Mouse (Mus musculus) spleen, postnatal 14 days (tissue): ENCODE measurements around the gene Trove2.

ENCODE experiments used
- DNase-seq, 2 experiments: peaks; one replicate each; pipeline ENCODE4 v3.0.0; 2021 to 2022; ENCODE audit warnings: low spot score in 2 of 2

Gene Trove2

DNA sequence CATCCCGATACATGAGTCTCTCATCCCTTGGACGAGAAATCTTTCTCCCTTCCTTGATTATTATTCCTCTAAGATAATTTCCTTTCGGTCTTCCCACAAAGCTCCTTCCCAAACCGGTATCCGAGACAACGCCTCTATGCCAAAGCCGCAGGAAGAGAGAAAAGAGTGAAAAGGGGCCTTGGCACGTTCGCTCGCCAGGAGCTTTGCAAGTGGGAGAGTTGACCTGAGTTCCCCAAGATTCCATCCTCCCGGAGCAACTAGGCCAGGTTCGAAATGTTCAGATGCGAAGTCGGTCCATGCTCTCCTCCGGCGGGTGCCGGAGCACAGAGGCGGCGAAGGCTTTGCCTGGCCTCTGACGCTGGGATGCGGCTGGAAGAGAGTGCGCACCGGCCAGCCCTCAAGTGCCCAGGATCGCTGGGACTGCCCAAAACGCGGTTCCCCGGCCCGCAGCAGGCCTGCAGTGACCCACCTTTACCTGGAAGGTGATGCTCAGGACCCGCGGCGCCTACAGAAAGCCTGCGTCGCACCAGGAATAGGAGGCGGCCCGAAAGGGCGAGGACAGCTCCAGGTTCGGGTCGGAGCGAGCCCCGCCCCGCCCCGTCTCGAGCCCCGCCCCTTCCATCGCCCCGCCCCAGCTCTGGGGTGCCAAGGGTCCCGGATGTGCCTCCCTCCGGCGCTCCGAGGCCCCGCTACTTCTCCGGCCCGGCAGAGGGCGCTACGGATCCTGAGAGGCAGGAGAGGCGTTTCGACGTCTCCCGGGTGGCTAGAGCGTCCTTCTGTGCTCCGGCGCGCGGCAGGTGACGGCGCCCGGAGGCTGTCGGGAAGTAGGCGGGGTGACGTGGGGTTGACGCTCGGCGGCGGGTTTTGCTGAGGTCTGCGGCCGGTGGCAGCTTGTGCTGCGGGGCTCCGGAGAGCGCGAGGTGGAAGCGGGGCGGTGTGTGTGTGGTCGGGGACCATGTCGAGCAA is at the start of gene Trove2, which contains the start of gene Uchl5:
Gene Trove2, minus strand, starts transcription at position 623 of the 966 bp plus-strand sequence.
Gene Uchl5, plus strand, starts transcription at position 827 of the 966 bp plus-strand sequence.
- DNase-seq: peak; percentile 97 to 98

DNA sequence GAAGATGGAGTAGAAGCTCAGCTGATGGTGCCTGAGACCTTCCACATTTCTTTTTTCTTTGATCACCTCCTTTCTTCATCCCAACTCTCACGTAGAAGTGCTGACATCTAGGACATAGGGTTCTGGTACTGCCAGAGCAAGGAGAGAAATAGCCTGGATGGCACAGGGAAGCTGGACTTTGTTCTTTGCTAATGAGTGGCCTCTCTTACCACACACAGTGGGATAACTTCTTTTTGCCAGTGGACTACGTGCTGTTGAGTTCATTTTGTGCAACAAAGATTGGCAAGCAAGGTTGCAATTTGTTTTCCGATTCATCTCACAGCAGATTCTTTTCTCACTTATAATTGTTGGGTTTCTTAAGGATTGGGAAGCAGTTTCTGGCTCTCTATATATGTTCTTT is 45.8 kb upstream of the Trove2 start:
- DNase-seq: no peak

DNA sequence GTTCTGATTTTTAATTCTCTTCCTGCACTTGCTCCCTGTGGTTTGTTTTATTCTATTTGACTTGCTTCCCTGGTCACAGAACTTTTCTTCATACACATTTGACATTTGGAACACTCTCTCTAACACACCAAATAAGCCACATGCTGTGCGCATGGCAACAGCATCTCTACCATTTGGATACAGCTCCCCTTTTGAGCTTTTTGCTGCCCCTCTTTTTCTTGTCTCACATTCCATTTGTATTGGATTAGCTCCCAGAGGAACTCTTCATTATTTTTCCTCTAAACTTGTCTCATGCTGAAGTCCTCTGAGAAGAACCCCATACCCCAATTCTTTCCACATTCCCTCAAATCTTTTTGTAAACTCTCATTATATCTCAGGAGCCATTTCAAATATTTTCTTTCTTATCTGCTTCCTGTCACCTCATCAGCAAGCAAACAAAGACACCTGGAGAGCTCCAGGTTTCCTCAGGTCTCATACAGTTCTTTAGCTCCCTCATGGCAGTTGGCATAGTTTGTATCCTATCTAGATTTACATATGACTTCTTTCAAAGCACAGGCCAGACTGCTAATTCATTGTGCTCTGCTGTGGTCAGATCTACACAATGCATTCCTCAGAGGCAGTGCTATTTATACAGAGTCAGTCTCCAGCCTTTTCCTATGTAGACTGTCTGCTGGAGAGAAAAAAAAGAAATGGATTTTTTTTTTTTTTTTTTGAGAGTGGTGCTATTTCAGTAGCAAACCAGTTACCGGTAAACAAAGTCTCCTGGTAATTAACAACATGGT is 43.4 kb upstream of the Trove2 start:
- DNase-seq: no peak

DNA sequence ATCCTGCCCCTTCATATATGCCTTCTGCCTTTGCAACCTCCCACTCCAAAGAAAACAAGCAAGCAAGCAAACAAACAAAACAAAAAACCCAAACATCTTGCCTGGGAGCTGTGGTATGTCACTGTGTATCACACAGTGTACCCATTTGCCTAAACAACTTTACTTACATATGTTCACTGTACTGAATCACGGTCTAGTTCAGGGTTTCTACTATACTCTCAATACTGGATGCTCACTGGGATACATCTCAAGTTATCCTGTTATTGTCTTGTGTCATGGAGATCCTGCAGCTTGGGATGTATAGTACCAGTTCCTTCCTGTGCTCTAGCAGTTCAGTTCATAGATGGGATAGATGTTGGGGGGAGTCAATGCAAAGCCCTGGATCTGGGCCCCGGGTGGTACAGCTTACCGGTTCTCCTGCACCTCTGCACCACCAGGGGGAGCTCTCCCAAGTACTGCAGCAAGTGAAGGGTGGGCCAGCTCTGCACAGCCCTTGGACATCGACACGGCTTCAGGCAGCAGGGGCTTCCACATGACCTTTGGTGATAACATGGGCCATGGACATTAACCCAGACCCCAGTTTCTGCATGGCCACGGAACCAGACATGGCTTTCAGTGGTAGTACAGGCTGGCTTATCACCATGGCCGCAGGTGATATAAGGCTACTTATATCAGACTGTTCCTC is 37.0 kb upstream of the Trove2 start:
- DNase-seq: peak; percentile 56 to 79

DNA sequence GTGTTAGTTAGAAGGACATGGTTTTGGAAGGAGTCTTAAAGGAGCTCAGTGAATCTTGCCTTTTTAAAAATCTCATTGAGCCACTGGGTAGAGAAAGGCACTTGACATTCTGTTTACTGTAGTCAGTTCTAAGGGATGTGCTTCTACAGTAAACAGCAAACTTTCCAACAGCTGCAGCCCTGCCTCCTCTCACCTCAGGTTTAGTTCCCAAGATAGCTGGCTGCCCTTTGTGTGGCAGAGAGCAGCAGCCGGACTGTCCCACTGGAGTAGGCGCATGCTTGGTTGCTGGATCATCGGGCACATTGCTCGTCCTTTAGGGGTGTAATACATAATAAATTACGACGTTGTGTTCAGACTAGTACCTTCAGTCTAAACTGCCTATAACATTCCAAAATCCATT is 32.2 kb upstream of the Trove2 start:
- no peak for DNase-seq

DNA sequence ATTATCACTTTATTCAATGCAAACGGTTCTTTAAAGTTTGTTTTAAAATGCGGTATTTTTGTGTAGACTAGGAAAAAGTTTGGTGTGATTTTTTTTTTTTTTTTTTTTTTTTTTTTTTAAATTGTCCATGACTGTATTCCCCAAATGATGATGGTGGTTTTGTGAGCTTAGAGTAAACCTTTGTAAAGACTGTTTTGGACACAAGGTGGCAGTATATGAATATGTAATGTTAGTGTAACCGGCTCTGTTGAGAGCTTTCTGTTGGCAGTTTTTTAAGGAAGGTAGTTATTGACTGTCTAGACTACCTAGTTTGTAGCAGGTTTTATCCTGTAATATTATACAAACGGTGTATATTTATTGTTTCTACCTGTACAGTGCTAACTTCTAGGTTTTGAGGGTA is 26.7 kb upstream of the Trove2 start:
- no peak for DNase-seq

DNA sequence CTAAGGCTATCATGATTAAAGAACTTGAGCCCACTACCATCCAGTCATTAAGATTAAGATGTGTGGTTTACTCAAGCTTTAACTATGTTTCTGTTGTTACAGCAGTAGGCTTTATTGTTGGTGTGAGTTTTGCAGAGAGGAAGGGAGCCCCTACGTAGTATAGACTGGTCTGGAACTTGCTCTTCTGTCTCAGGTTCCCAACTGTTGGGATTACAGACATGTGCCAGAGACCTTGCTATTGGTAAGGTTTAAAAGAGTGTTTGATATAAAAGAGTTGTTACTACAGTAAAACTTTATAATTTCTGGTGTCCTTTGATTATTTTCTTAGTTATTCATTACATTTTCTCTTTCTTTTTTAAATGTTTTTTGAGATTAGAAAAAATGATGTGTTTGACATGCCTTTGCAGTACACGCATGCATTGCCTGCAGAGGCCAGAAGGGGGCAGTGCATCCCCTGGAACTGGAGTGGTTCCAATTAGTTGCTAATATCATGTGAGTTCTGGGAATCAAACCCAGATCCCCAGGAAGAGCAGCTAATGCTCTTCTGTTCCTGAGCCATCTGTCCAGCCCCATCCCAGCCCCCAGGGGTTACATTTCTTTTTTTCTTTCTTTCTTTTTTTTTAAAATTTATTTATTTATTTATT is 11.8 kb upstream of the Trove2 start:
- peak; percentile 31 to 58 for DNase-seq

DNA sequence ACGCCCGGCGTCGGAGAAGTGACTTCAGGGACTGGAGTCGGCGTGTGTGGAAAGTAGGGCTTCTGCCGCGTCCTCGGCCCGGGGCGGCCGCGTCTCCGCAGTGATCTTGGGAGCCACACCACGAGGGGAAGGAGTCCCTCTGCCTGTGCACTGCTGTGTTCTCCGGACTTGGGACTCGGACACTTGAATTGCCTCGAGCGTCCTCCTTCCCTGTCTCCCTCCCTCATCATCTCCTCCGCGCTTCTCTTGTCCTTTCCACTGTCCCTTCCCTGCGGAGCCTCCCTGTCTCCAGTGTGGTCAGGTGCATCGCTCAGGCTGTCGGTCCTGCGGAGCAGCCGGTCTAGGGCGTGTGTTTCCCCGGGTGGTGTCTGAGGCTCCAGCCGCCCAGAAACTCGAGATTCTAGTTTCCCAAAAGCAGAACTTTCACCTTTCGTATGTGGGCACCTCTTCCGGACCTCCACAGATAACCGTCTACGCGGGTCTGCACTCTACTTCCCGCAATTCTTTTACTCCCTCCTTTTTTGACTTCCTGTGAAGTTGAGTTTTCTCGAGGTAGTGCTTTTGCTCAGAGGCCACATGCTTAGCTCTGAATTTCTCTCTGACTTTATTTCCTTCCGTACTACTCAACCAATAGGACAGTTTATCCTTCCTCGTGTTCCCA is 820 bp upstream of the Trove2 start:
- DNase-seq: peak; percentile 27 to 31

DNA sequence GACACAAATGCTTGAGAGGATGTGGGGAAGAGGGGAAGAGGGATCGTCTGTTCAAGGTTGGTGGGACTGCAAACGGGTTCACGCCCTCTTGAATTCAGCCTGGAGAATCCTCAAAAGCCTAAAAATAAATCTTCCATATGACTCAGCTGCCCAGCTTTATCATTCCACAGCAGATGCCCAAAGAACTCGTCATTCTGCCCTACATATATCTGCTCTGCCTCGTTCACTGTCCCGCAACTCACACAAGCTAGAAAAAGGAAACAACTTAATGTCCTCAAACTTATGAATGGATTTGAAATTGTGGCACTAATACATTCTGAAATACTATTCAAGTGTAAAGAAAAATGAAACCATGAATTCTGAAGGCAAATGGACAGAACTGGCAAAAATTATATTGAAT is 3.0 kb downstream of the Trove2 start:
- no peak for DNase-seq

DNA sequence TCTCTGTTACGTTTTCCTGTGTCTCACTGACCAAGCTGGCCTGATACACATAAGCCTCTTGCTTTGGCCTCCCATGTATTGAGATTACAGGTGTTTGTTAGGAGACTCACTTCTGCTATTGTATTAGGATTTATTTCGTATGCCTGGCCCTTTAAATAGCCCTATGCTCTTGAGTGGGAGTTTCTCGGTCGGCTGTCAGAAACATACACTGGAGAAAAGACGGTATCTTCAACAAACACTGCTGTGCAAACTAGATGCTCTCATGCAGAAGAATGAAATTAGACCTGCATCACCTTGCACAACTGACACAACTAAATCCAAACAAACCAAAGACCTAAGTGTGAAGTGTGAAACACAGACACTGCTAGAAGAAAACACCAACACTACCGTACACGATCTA is 3.8 kb downstream of the Trove2 start:
- no peak for DNase-seq

DNA sequence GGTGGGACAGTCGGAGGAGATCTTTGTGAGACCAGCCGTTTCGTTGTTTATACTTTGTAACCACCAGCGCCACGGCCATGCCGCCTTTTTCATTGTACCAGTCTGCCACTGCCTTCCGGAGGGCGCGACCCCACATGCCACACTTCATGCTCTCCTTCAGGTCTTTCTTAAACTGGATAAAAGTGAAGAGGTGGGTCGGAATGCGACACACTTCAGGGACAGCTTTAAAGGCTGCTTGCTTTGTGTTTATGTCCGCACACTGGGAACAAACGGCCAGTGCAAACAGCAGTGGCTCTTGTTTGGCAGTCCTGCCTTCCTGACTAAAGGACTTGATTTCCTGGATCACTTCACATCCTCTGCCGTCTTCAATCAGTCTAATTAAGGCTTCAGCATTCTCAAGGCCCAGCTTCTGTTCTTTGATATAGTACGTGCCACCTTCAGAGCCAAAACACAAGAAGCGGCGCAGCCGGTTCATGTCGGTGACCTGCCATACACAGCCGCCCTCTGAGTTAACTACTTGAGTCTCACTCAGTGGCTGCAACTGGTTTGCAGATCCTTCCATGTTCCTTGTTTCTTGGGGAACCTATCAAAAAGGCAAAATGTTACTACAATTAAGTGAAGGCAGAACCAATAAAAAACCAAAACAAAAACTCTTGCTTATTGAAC is 6.3 kb downstream of the Trove2 start:
- DNase-seq: no peak

DNA sequence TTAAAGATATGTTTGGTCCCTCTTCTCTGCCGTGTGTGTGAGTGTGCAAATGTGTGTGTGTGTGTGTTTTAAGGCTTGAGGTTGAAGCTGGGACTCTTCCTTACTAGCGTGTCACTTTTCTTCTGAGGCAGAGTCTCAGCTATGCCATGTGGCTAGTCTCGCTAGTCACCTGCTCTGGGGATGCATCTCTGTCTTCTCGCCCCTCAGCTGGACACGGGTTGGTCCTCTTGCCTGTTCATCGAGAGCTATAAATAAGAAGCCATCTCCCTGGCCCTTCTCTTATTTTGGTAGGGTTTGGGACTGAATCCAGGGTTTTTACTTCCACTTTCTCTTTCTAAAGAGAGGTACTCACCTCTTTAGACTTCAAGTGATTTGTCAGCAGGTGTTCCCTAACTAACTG is 10.6 kb downstream of the Trove2 start:
- no peak for DNase-seq

DNA sequence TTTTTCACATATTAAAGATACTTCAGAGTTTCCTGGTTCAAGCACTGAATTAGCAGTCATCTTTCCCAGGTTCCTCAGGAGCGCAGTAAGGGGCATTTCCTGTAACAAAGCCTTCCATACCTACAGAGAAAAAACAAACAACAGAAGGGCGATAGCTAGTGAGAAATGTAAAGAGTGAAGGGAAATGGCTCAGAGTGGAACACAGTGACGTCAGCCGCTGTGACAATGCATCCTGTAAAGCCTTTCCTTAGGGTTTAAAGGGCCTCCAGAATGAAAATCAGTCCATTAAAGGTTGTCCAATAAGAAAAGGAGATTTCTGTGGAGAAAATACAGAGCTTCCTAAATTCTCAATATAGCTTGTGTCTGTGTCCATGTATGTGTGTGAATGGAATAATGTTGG is 11.1 kb downstream of the Trove2 start:
- DNase-seq: no peak

DNA sequence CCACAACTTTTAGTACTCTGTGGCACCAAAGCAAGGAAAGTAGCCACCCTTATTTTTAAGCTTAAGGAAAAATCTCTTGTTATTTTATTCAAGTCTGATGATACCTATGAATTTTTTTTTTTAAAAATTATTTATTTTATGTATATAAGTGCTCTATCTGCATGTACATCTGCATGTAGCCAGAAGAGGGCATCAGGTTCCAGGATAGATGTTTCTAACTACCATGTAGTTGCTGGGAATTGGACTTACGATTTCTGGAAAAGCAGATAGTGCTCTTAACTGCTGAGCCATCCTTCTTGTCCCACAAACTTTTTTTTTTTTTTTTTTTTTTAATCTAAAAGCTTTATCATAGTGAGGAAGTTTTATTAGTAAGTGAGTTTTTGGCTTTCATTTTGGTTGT is 12.4 kb downstream of the Trove2 start:
- no peak for DNase-seq

DNA sequence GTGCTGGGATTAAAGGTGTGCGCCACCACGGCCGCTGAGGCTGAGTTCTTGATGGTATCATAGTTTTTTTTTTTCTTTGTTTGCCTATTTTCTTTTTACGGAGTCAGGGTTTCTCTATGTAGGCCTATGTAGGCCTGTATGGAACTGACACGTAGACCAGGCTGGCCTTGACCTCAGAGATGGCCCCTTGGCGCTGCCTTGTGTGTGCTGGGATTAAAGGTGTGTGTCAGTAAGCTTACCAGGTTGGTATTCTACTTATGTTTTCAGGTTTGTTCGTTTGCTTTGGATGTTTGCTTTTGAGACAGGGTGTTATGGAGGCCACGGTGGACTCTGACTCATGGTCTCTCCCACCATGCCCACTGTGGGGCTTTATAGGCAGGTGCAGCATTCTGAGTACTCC is 14.7 kb downstream of the Trove2 start:
- no peak for DNase-seq

DNA sequence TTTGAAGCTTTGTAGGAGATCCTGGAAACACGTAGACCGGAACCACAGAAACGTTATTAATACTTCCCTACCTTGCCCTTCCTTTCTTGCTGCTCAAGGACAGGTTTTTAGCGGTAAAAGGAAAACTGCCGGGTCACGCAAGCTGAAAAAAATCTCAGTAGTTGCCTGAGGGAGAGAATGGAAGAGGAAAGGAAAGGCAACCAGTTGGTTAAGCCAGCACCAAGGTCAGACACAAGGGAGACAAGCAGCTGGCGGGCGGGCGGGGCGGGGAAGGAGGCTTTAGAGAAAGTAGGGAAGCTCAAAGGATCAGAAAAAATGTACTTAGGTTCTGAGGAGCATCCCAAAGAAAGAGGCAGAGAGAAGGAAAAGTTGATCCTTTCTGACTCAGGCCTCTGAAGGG is 31.0 kb downstream of the Trove2 start:
- DNase-seq: no peak

DNA sequence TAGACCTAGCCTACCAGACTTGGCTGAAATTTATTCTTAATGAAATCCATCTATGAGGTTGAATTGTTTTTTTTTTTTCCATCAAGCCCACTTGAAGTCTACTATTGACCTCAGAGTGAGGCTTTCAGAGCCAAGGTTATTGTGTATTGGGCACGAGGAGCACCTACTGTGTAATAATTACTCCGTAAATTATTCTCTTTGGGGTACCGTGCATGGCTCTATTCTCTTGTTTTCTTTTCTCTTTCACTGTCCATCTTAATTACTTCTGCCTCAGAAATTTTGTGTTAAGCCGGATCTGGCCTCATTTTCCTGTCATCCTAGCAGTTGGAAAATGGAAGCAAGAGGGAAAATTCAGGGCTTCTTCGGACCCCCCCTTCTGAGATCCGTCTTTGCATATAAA is 34.7 kb downstream of the Trove2 start:
- DNase-seq: no peak

DNA sequence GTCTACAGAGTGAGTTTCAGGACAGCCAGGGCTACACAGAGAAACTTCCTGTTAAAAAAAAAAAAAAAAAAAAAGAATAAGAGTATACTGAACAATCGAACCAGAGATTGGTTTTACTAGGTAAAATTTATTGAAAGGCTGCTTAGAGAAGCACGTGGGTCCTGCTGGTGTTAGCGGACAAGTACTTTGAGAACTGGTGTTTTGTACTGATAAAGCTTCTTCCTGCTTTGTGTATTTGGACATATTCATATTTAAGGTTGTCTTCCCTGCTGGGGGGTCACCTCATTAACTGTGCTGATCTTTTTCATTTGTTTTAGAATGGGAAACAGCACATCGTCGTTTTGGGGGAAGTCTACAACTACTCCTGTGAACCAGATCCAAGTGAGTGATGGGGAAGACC is 35.5 kb downstream of the Trove2 start:
- DNase-seq: no peak

DNA sequence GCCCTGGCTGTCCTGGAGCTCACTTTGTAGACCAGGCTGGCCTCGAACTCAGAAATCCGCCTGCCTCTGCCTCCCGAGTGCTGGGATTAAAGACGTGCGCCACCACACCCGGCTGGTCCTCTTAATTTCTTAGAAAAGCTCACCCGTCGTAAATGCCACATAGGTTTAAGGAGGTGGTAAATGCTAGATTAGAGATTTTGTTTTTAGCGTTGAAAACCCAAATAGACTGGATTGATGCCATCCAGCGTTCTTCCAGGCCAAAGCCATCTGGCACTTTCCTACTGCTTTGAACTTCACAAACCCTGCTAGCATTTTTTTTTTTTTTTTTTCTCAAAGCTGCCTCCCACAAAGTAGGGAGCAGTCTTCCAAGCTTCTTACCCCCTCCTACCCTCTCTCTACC is 36.3 kb downstream of the Trove2 start:
- DNase-seq: no peak
